Mouse (Mus musculus) MEL (cell line): ENCODE data around the gene Pnmal1. TPM values are rescaled to one million over a fixed set of nuclear protein-coding genes. Genes with fewer than 3 reads are reported as not detected.

Experiments
- DNase-seq: peaks from one replicate; pipeline ENCODE4 v3.0.0; 2011; ENCODE audit warnings: low read depth, low spot score
- H3K27ac ChIP-seq: 2 replicates; pipeline ENCODE4 v1.5.1; 2012; ENCODE audit warnings: low read depth, mild to moderate bottlenecking, control low read depth, low read length, moderate library complexity; ENCODE audit not compliant: control insufficient read depth
- H3K27me3 ChIP-seq, 2 experiments: fragments of 150-350 bp in 1 of 2; sonication (generic) in 1 of 2; 2 replicates each; pipeline ENCODE4 v1.6.1; 2012; ENCODE audit warnings: low read length in 2 of 2, mild to moderate bottlenecking in 2 of 2, improper control_type of control experiment in 1 of 2, moderate library complexity in 1 of 2; ENCODE audit not compliant: insufficient read depth in 2 of 2, control insufficient read depth in 1 of 2
- H3K36me3 ChIP-seq, 2 experiments: 2 replicates each; pipeline ENCODE4 v1.6.1; 2012 to 2014; ENCODE audit warnings: low read length in 2 of 2, improper control_type of control experiment in 1 of 2, inconsistent platforms in 1 of 2, mild to moderate bottlenecking in 1 of 2; ENCODE audit not compliant: insufficient read depth in 2 of 2, control insufficient read depth in 1 of 2
- H3K4me1 ChIP-seq, 2 experiments: fragments of 150-350 bp in 1 of 2; sonication (generic) in 1 of 2; 2 replicates each; pipeline ENCODE4 v1.6.1; 2012; ENCODE audit warnings: low read length in 2 of 2, improper control_type of control experiment in 1 of 2, mild to moderate bottlenecking in 1 of 2; ENCODE audit not compliant: insufficient read depth in 2 of 2, control insufficient read depth in 1 of 2
- H3K4me3 ChIP-seq, 2 experiments: fragments of 150-350 bp in 1 of 2; sonication (generic) in 1 of 2; 2 replicates each; pipeline ENCODE4 v1.5.1; 2012; ENCODE audit warnings: low read depth in 2 of 2, low read length in 2 of 2, mild to moderate bottlenecking in 2 of 2, moderate library complexity in 2 of 2, control low read depth in 1 of 2, improper control_type of control experiment in 1 of 2; ENCODE audit not compliant: control insufficient read depth in 1 of 2, insufficient read depth in 1 of 2
- H3K79me2 ChIP-seq: 2 replicates; pipeline ENCODE4 v1.6.1; 2012; ENCODE audit warnings: mild to moderate bottlenecking, low read length, moderate library complexity; ENCODE audit not compliant: control insufficient read depth, poor library complexity, insufficient read depth
- H3K9ac ChIP-seq: 2 replicates; pipeline ENCODE4 v1.6.1; 2012; ENCODE audit warnings: low read depth, mild to moderate bottlenecking, control low read depth, low read length, moderate library complexity; ENCODE audit not compliant: control insufficient read depth, poor library complexity, severe bottlenecking
- H3K9me3 ChIP-seq: fragments of 150-350 bp; sonication (generic); replicated peaks from 2 replicates; pipeline ENCODE4 v1.6.1; 2012; ENCODE audit warnings: mild to moderate bottlenecking, low read length, improper control_type of control experiment, moderate library complexity; ENCODE audit not compliant: insufficient read depth
- CHD2 ChIP-seq: IDR thresholded peaks from 2 replicates; pipeline ENCODE4 v1.6.1; 2011; ENCODE audit warnings: low read length, improper control_type of control experiment
- CTCF ChIP-seq, 3 experiments: IDR thresholded peaks in 2 of 3; conservative IDR thresholded peaks in 1 of 3; 2 replicates each; pipeline ENCODE4 v1.5.1; 2011 to 2012; ENCODE audit warnings: low read length in 3 of 3, low read depth in 2 of 3, mild to moderate bottlenecking in 2 of 3, improper control_type of control experiment in 1 of 3, inconsistent platforms in 1 of 3, mixed read lengths in 1 of 3, moderate library complexity in 1 of 3; ENCODE audit not compliant: control insufficient read depth in 1 of 3, insufficient read depth in 1 of 3, poor library complexity in 1 of 3, severe bottlenecking in 1 of 3
- EP300 ChIP-seq, 2 experiments: IDR thresholded peaks; 2 replicates each; pipeline ENCODE4 v1.6.1; 2011; ENCODE audit warnings: improper control_type of control experiment in 2 of 2, low read length in 2 of 2, low read depth in 1 of 2, mild to moderate bottlenecking in 1 of 2
- ETS1 ChIP-seq: IDR thresholded peaks from 2 replicates; pipeline ENCODE4 v1.6.1; 2012; ENCODE audit warnings: low read depth, mild to moderate bottlenecking, inconsistent platforms, low read length, improper control_type of control experiment, moderate library complexity
- GABPA ChIP-seq: IDR thresholded peaks from 2 replicates; pipeline ENCODE4 v1.6.1; 2012; ENCODE audit warnings: low read depth, mild to moderate bottlenecking, inconsistent platforms, low read length, improper control_type of control experiment, moderate library complexity
- HCFC1 ChIP-seq: IDR thresholded peaks from 2 replicates; pipeline ENCODE4 v1.6.1; 2012; ENCODE audit warnings: low read depth, mild to moderate bottlenecking, inconsistent platforms, low read length, improper control_type of control experiment, moderate library complexity
- JUND ChIP-seq: IDR thresholded peaks from 2 replicates; pipeline ENCODE4 v1.6.1; 2011; ENCODE audit warnings: low read depth, mild to moderate bottlenecking, improper control_type of control experiment, low read length
- MAFK ChIP-seq: IDR thresholded peaks from 2 replicates; pipeline ENCODE4 v1.6.1; 2011; ENCODE audit warnings: low read depth, mild to moderate bottlenecking, low read length, improper control_type of control experiment, borderline replicate concordance
- MEF2A ChIP-seq: IDR thresholded peaks from 2 replicates; pipeline ENCODE4 v1.6.1; 2014; ENCODE audit warnings: low read depth, mild to moderate bottlenecking, inconsistent platforms, low read length, improper control_type of control experiment; ENCODE audit not compliant: poor library complexity, insufficient replicate concordance, severe bottlenecking; ENCODE audit errors: extremely low read depth
- MYB ChIP-seq: IDR thresholded peaks from 2 replicates; pipeline ENCODE4 v1.6.1; 2011; ENCODE audit warnings: mild to moderate bottlenecking, low read depth, low read length, improper control_type of control experiment
- MYC ChIP-seq: IDR thresholded peaks from 2 replicates; pipeline ENCODE4 v1.6.1; 2011; ENCODE audit warnings: low read depth, mild to moderate bottlenecking, low read length, improper control_type of control experiment, moderate library complexity
- NELFE ChIP-seq: IDR thresholded peaks from 2 replicates; pipeline ENCODE4 v1.6.1; 2011; ENCODE audit warnings: low read depth, low read length, improper control_type of control experiment
- NRF1 ChIP-seq: IDR thresholded peaks from 2 replicates; pipeline ENCODE4 v1.6.1; 2014; ENCODE audit warnings: low read depth, mild to moderate bottlenecking, inconsistent platforms, low read length, improper control_type of control experiment, moderate library complexity; ENCODE audit not compliant: poor library complexity, insufficient read depth, severe bottlenecking
- POLR2A ChIP-seq, 2 experiments: IDR thresholded peaks; 2 replicates each; pipeline ENCODE4 v1.6.1; 2011 to 2012; ENCODE audit warnings: low read length in 2 of 2, mild to moderate bottlenecking in 2 of 2, control low read depth in 1 of 2, improper control_type of control experiment in 1 of 2, low read depth in 1 of 2, moderate library complexity in 1 of 2; ENCODE audit not compliant: control insufficient read depth in 1 of 2, insufficient read depth in 1 of 2, poor library complexity in 1 of 2
- RAD21 ChIP-seq: IDR thresholded peaks from 2 replicates; pipeline ENCODE4 v1.6.1; 2011; ENCODE audit warnings: mild to moderate bottlenecking, low read depth, low read length, improper control_type of control experiment
- RCOR1 ChIP-seq: IDR thresholded peaks from 2 replicates; pipeline ENCODE4 v1.6.1; 2012; ENCODE audit warnings: low read depth, mild to moderate bottlenecking, inconsistent platforms, low read length, improper control_type of control experiment
- SIN3A ChIP-seq: IDR thresholded peaks from 2 replicates; pipeline ENCODE4 v1.6.1; 2012; ENCODE audit warnings: low read length, improper control_type of control experiment, inconsistent platforms
- SMC3 ChIP-seq: IDR thresholded peaks from 2 replicates; pipeline ENCODE4 v1.6.1; 2011; ENCODE audit warnings: low read depth, low read length, improper control_type of control experiment
- TCF12 ChIP-seq: IDR thresholded peaks from 2 replicates; pipeline ENCODE4 v1.6.1; 2014; ENCODE audit warnings: low read depth, mild to moderate bottlenecking, inconsistent platforms, low read length, improper control_type of control experiment, moderate library complexity
- UBTF ChIP-seq: IDR thresholded peaks from 2 replicates; pipeline ENCODE4 v1.6.1; 2012; ENCODE audit warnings: low read depth, mild to moderate bottlenecking, inconsistent platforms, low read length, improper control_type of control experiment, moderate library complexity, borderline replicate concordance; ENCODE audit not compliant: insufficient read depth
- USF1 ChIP-seq: IDR thresholded peaks from 2 replicates; pipeline ENCODE4 v1.6.1; 2014; ENCODE audit warnings: low read depth, mild to moderate bottlenecking, inconsistent platforms, low read length, improper control_type of control experiment, moderate library complexity
- USF2 ChIP-seq, 2 experiments: IDR thresholded peaks; 2 replicates each; pipeline ENCODE4 v1.6.1; 2011 to 2012; ENCODE audit warnings: improper control_type of control experiment in 2 of 2, low read length in 2 of 2, borderline replicate concordance in 1 of 2, inconsistent platforms in 1 of 2, low read depth in 1 of 2, mild to moderate bottlenecking in 1 of 2; ENCODE audit not compliant: insufficient read depth in 1 of 2
- ZC3H11A ChIP-seq: IDR thresholded peaks from 2 replicates; pipeline ENCODE4 v1.6.1; 2012; ENCODE audit warnings: low read depth, mild to moderate bottlenecking, inconsistent platforms, low read length, improper control_type of control experiment
- ZKSCAN1 ChIP-seq: IDR thresholded peaks from 2 replicates; pipeline ENCODE4 v1.6.1; 2012; ENCODE audit warnings: low read depth, mild to moderate bottlenecking, inconsistent platforms, low read length, improper control_type of control experiment, moderate library complexity
- ZMIZ1 ChIP-seq: IDR thresholded peaks from 2 replicates; pipeline ENCODE4 v1.6.1; 2012; ENCODE audit warnings: low read depth, mild to moderate bottlenecking, inconsistent platforms, low read length, improper control_type of control experiment, moderate library complexity
- ZNF384 ChIP-seq: IDR thresholded peaks from 2 replicates; pipeline ENCODE4 v1.6.1; 2012; ENCODE audit warnings: low read depth, mild to moderate bottlenecking, inconsistent platforms, low read length, improper control_type of control experiment
- polyA plus RNA-seq, 2 experiments: library from polyadenylated mRNA; stranded (reverse) in 1 of 2; unstranded in 1 of 2; fragments of >175 nt in 1 of 2; fragments of >200 nt in 1 of 2; gene quantifications; 2 replicates each; pipeline versions ENCODE4 v1.2.1 to v1.2.4; 2012; ENCODE audit warnings: low replicate concordance in 2 of 2, low read depth in 1 of 2; ENCODE audit not compliant: insufficient read length in 2 of 2, insufficient read depth in 1 of 2, missing spikeins in 1 of 2
- total RNA-seq: library from RNA; depleted of rRNA; stranded (reverse); fragments of 300-350 nt; gene quantifications from 2 replicates; pipeline ENCODE4 v1.2.3, GENCODE M21; 2012

Pnmal1 gene
- total and polyA plus RNA-seq, 3 experiments = 0.19 to 0.53 TPM; not detected in 1

GRCm38 (mm10) chr7:16912360-16912759 lies 47.1 kb upstream of the Pnmal1 start:
- H3K36me3 ChIP-seq = peaks cover 0 to 20% of the 10 kb centered on the region in 2 experiments

GRCm38 (mm10) chr7:16913806-16914452 lies 45.5 kb upstream of the Pnmal1 start:
- Histone ChIP-seq H3K79me2 (peaks cover 6% of the 10 kb centered on the region; the same call in 1 of the 2 replicates), H3K4me1 (peaks cover 2 to 22% of the 10 kb centered on the region in 2 experiments), H3K27me3 (no peaks in the 10 kb centered on the region), H3K36me3 (peaks cover 0 to 16% of the 10 kb centered on the region in 2 experiments), H3K9ac (peak overlapping the region; percentile 42), H3K27ac (no peak overlapping the region), H3K9me3 (no peaks in the 10 kb centered on the region), H3K4me3 (no peak overlapping the region)
- no peak for TF ChIP-seq GABPA
- peak; percentile 88 for TF ChIP-seq RAD21
- peak; percentile 62 for TF ChIP-seq SIN3A
- no peak for TF ChIP-seq ZKSCAN1
- TF ChIP-seq ZNF384 = no peak
- 0 out of 2 replicates have a peak, but pooled peaks have one; percentile 32 for TF ChIP-seq MYC
- TF ChIP-seq CTCF (IDR thresholded peaks at IDR 0.05 in 2 of 3, conservative IDR thresholded peaks at IDR 0.05 in 1 of 3; ENCODE audit: control insufficient read depth in 1 of 3, insufficient read depth in 1 of 3, low read depth in 2 of 3, low read length in 3 of 3, poor library complexity in 1 of 3, severe bottlenecking in 1 of 3) = peak; percentile 84 to 95 (median 87)
- peak; percentile 89 for TF ChIP-seq SMC3
- no peak for TF ChIP-seq JUND
- TF ChIP-seq CHD2 = peak; percentile 21; the same call in 1 of the 2 replicates
- TF ChIP-seq ZC3H11A = peak; percentile 73
- DNase-seq = peak; percentile 82

More at GRCm38 (mm10) chr7:16912360-16912759, 47.1 kb upstream of the Pnmal1 start:
- Histone ChIP-seq H3K4me1 (peaks cover 2 to 27% of the 10 kb centered on the region in 2 experiments), H3K9me3 (no peaks in the 10 kb centered on the region), H3K27me3 (no peaks in the 10 kb centered on the region), H3K79me2 (peaks cover 17% of the 10 kb centered on the region)
- no peak for DNase-seq
- no peak for TF ChIP-seq HCFC1
- no peak for TF ChIP-seq MEF2A
- TF ChIP-seq SMC3 = no peak
- TF ChIP-seq EP300 (IDR thresholded peaks at IDR 0.05; ENCODE audit: low read depth in 1 of 2, low read length in 2 of 2) = no peak
- TF ChIP-seq ZMIZ1 = no peak
- TF ChIP-seq NELFE = no peak
- TF ChIP-seq NRF1 = no peak
- TF ChIP-seq ETS1 = no peak
- TF ChIP-seq POLR2A (IDR thresholded peaks at IDR 0.05; ENCODE audit: control insufficient read depth in 1 of 2, insufficient read depth in 1 of 2, low read depth in 1 of 2, low read length in 2 of 2, poor library complexity in 1 of 2) = no peak
- TF ChIP-seq ZC3H11A = no peak
- TF ChIP-seq MYC = no peak
- no peak for TF ChIP-seq TCF12
- TF ChIP-seq CHD2 = no peak
- TF ChIP-seq UBTF = no peak
- TF ChIP-seq ZKSCAN1 = no peak
- TF ChIP-seq RCOR1 = no peak
- no peak for TF ChIP-seq MAFK
- no peak for TF ChIP-seq USF1
- no peak for TF ChIP-seq USF2 (IDR thresholded peaks at IDR 0.05; ENCODE audit: borderline replicate concordance in 1 of 2, insufficient read depth in 1 of 2, low read depth in 1 of 2, low read length in 2 of 2)
- TF ChIP-seq MYB = no peak
- TF ChIP-seq, all 39 proteins: peak for 0
- H3K27ac ChIP-seq = no peak overlapping the region
- no peak overlapping the region for H3K4me3 ChIP-seq
- no peak overlapping the region for H3K9ac ChIP-seq
